Mouse (Mus musculus) midbrain, embryonic 15.5 days (tissue): ENCODE results near the gene Col4a4. TPM values are rescaled to one million over a fixed set of nuclear protein-coding genes. Genes with fewer than 3 reads are reported as not detected.
A peak's percentile ranks its signal among the peaks of the same experiment; 100 is the strongest.

Experiments used
- ATAC-seq: fragments of 200-750 bp; cut with Nextera tagmentation; replicated peaks from 2 replicates; pipeline ENCODE4 v1.8.0; 2017; ENCODE audit warnings: moderate TSS enrichment
- H3K27ac ChIP-seq: fragments of 300-500 bp; sonication (generic); 2 replicates; pipeline ENCODE4 v1.5.1; 2015; ENCODE audit warnings: mild to moderate bottlenecking, inconsistent platforms
- H3K27me3 ChIP-seq: fragments of 300-500 bp; sonication (generic); replicated peaks from 2 replicates; pipeline ENCODE4 v1.6.1; 2015; ENCODE audit warnings: inconsistent platforms
- H3K36me3 ChIP-seq: fragments of 300-500 bp; sonication (generic); replicated peaks from 2 replicates; pipeline ENCODE4 v1.6.1; 2015; ENCODE audit warnings: inconsistent platforms
- H3K4me1 ChIP-seq: fragments of 300-500 bp; sonication (generic); 2 replicates; pipeline ENCODE4 v1.6.1; 2015; ENCODE audit warnings: inconsistent platforms
- H3K4me2 ChIP-seq: fragments of 300-500 bp; sonication (generic); 2 replicates; pipeline ENCODE4 v1.6.1; 2015; ENCODE audit warnings: inconsistent platforms, mild to moderate bottlenecking, moderate library complexity
- H3K4me3 ChIP-seq: fragments of 300-500 bp; sonication (generic); 2 replicates; pipeline ENCODE4 v1.5.1; 2015; ENCODE audit warnings: mild to moderate bottlenecking, inconsistent platforms
- H3K9ac ChIP-seq: fragments of 300-500 bp; sonication (generic); 2 replicates; pipeline ENCODE4 v1.6.1; 2015; ENCODE audit warnings: mild to moderate bottlenecking, inconsistent platforms
- H3K9me3 ChIP-seq: fragments of 300-500 bp; sonication (generic); 2 replicates; pipeline ENCODE4 v1.6.1; 2016; ENCODE audit warnings: inconsistent platforms
- WGBS: fragments of 180-500 bp; shearing (Covaris S2); methylation state at CpG from one replicate; pipeline ENCODE4 v1.1.7; 2015; ENCODE audit warnings: mixed read lengths; 5-methylcytosine and 5-hydroxymethylcytosine counted together
- polyA plus RNA-seq: library from polyadenylated mRNA; unstranded; fragments of >200 nt; fragmentation: Nextera tagmentation; extraction: Ambion mirVana; gene quantifications from 2 replicates; pipeline ENCODE4 v1.2.1, GENCODE M21; 2015

The Col4a4 gene
- 0.09 and 0.13 TPM in 2 replicates for polyA plus RNA-seq

GRCm38 (mm10) chr1:82586713-82587399 is at the start of gene Col4a4, which contains the start of gene Col4a3:
TSS of gene Col4a4 (minus strand) at chr1:82586849.
TSS of gene Col4a3 (plus strand) at chr1:82586921.
- WGBS, result 4% methylated on average over 34 of the region's 34 CpGs

GRCm38 (mm10) chr1:82636321-82636720 is 49.7 kb upstream of the Col4a4 start:
- Histone ChIP-seq H3K9me3 (no peaks in the 10 kb centered on the region), H3K4me3 (no peak overlapping the region), H3K4me2 (no peak overlapping the region), H3K4me1 (peaks cover 1% of the 10 kb centered on the region; the same call in 1 of the 2 replicates), H3K27ac (no peak overlapping the region), H3K36me3 (no peaks in the 10 kb centered on the region), H3K9ac (no peak overlapping the region), H3K27me3 (no peaks in the 10 kb centered on the region)
- no peak for ATAC-seq
- WGBS, result 86% methylated on average over 4 of the region's 4 CpGs

More at GRCm38 (mm10) chr1:82586713-82587399, at the start of gene Col4a4, which contains the start of gene Col4a3:
- Histone ChIP-seq H3K4me1 (peaks cover 10% of the 10 kb centered on the region; the same call in 1 of the 2 replicates), H3K9ac (no peak within 1 kb of the TSS), H3K36me3 (no peaks in the 10 kb centered on the region), H3K4me3 (peak within 1 kb of the TSS; percentile 28), H3K27me3 (peaks cover 10% of the 10 kb centered on the region), H3K9me3 (no peaks in the 10 kb centered on the region), H3K4me2 (peak within 1 kb of the TSS; percentile 57), H3K27ac (no peak within 1 kb of the TSS)
- ATAC-seq, result peak; percentile 42

GRCm38 (mm10) chr1:82635254-82635620 is 48.6 kb upstream of the Col4a4 start:
- H3K27me3 ChIP-seq, result no peaks in the 10 kb centered on the region
- H3K4me1 ChIP-seq, result no peaks in the 10 kb centered on the region
- H3K4me3 ChIP-seq, result no peak overlapping the region
- no peaks in the 10 kb centered on the region for H3K9me3 ChIP-seq
- no peak for ATAC-seq
- 92% methylated on average over 9 of the region's 9 CpGs for WGBS
- H3K4me2 ChIP-seq, result no peak overlapping the region
- H3K9ac ChIP-seq, result no peak overlapping the region
- no peaks in the 10 kb centered on the region for H3K36me3 ChIP-seq
- no peak overlapping the region for H3K27ac ChIP-seq

DNA sequence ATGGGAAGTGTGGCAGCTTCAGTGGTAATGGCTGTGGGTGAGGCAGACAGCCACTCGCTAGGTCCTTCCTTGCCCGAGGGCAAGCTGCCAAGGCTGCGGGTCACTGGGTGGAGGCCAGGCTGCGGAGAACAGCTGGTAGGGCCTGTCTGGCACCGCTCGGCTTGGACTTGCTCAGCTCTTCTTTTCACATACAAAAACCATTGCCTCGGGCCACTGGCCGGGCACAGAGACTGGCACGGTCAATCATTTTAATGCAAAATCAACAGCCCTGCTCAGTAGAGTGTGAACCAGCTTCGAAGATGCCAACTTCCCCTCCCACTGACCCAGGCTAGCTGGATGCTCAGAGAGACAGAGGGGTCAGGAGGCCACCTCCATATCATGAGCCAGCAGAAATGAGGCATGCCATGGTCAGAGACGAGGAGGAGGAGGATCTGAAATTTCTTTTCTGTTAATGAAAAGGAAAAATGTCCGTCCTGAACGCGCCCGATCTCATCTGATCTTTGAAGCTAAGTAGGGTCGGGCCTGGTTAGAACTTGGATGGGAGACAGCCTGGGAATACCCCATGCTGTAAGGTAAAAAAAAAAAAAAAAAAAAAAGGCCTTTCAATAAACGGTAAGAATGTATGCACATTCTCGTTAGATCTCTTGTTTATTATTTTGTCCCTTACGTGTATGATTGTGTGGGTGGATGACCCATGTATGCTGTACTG is 48.0 kb upstream of the Col4a4 start:
- Histone ChIP-seq H3K27ac (no peak overlapping the region), H3K4me3 (no peak overlapping the region), H3K4me2 (no peak overlapping the region), H3K27me3 (no peaks in the 10 kb centered on the region), H3K9me3 (no peaks in the 10 kb centered on the region), H3K4me1 (no peaks in the 10 kb centered on the region), H3K9ac (no peak overlapping the region), H3K36me3 (no peaks in the 10 kb centered on the region)
- peak; percentile 86 for ATAC-seq
- 76% methylated on average over 19 of the region's 19 CpGs for WGBS

DNA sequence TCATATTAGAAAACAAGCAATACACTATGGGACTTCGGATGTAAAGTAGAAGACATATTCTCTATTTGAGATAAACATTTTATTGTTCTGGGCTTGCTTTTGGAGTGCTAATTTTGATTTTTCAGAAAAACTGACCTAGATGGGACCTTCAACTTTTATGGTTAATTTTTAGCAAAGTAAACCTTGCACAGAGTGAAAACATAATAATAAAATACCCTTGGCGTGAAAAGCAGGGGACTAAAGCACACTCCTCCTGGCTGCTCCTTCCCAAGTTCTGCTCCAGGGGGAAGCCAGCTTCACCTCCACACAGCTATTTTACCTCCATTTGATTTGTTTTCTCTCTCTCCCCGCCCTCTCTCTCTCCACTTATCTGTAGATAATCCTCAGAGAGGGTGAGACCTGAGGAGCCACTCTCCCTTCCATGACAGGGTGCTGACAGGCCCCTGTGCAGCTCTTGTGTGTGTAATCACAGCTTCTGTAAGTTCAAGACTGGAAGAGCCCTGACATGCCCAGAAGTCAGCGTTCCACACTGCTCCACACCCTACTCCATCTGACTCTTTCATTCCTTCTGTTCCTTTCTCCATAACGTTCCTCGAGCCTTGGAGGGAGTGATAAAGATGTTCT is 44.6 kb upstream of the Col4a4 start:
- Histone ChIP-seq H3K36me3 (no peaks in the 10 kb centered on the region), H3K27ac (no peak overlapping the region), H3K27me3 (no peaks in the 10 kb centered on the region), H3K9me3 (no peaks in the 10 kb centered on the region), H3K9ac (no peak overlapping the region), H3K4me3 (no peak overlapping the region), H3K4me1 (no peaks in the 10 kb centered on the region), H3K4me2 (no peak overlapping the region)
- ATAC-seq, result no peak
- WGBS, result 83% methylated on average over 6 of the region's 6 CpGs

GRCm38 (mm10) chr1:82629495-82629894 is 42.8 kb upstream of the Col4a4 start:
- Histone ChIP-seq H3K4me2 (no peak overlapping the region), H3K9me3 (no peaks in the 10 kb centered on the region), H3K36me3 (no peaks in the 10 kb centered on the region), H3K4me3 (no peak overlapping the region), H3K27me3 (no peaks in the 10 kb centered on the region), H3K27ac (no peak overlapping the region), H3K4me1 (no peaks in the 10 kb centered on the region), H3K9ac (no peak overlapping the region)
- no peak for ATAC-seq
- WGBS, result 88% methylated on average over 5 of the region's 5 CpGs

- ATAC-seq, result no peak
Measured at GRCm38 (mm10) chr1:82627652-82628051, 41.0 kb upstream of the Col4a4 start.

GRCm38 (mm10) chr1:82625474-82625873 is 38.8 kb upstream of the Col4a4 start:
- no peak overlapping the region for H3K9ac ChIP-seq
- WGBS, result 73% methylated on average over 2 of the region's 2 CpGs
- H3K4me1 ChIP-seq, result no peaks in the 10 kb centered on the region
- no peak for ATAC-seq
- no peak overlapping the region for H3K4me3 ChIP-seq
- H3K9me3 ChIP-seq, result no peaks in the 10 kb centered on the region
- H3K27me3 ChIP-seq, result no peaks in the 10 kb centered on the region
- H3K36me3 ChIP-seq, result no peaks in the 10 kb centered on the region
- no peak overlapping the region for H3K27ac ChIP-seq
- no peak overlapping the region for H3K4me2 ChIP-seq

More at GRCm38 (mm10) chr1:82627652-82628051, 41.0 kb upstream of the Col4a4 start:
- H3K27me3 ChIP-seq, result no peaks in the 10 kb centered on the region
- no peaks in the 10 kb centered on the region for H3K36me3 ChIP-seq
- H3K9me3 ChIP-seq, result no peaks in the 10 kb centered on the region
- WGBS, result 89% methylated on average over 4 of the region's 4 CpGs
- no peak overlapping the region for H3K4me3 ChIP-seq
- H3K27ac ChIP-seq, result no peak overlapping the region
- no peaks in the 10 kb centered on the region for H3K4me1 ChIP-seq
- no peak overlapping the region for H3K9ac ChIP-seq
- H3K4me2 ChIP-seq, result no peak overlapping the region

- no peaks in the 10 kb centered on the region for H3K9me3 ChIP-seq
- WGBS, result 80% methylated on average over 6 of the region's 6 CpGs
- no peaks in the 10 kb centered on the region for H3K36me3 ChIP-seq
- no peak overlapping the region for H3K4me3 ChIP-seq
- no peaks in the 10 kb centered on the region for H3K27me3 ChIP-seq
- no peak overlapping the region for H3K27ac ChIP-seq
- no peaks in the 10 kb centered on the region for H3K4me1 ChIP-seq
- no peak for ATAC-seq
- H3K9ac ChIP-seq, result no peak overlapping the region
- no peak overlapping the region for H3K4me2 ChIP-seq
Measured at GRCm38 (mm10) chr1:82624934-82625333, 38.3 kb upstream of the Col4a4 start.

DNA sequence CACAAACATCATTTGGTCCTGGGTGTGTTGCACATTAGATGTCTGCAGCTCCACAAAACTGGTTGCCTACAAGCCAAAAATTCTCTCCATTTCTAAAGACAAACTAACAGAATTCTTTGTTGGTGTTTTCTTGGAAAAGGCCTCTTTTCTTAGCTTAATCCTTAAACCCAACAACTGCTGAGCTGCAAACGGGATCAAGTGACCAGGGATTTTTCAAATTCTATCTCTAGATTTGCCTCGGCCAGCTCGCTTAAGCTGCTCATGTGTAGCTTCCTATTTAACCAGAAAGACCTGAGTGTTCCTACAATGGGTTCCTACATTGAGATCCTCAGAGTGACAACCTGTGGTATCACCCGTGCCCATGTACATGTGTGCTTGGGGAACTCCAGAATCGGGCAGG is 33.3 kb upstream of the Col4a4 start:
- Histone ChIP-seq H3K27ac (no peak overlapping the region), H3K4me2 (no peak overlapping the region), H3K9me3 (no peaks in the 10 kb centered on the region), H3K9ac (no peak overlapping the region), H3K36me3 (no peaks in the 10 kb centered on the region), H3K4me1 (no peaks in the 10 kb centered on the region), H3K4me3 (no peak overlapping the region), H3K27me3 (no peaks in the 10 kb centered on the region)
- no peak for ATAC-seq
- WGBS, result 73% methylated on average over 5 of the region's 5 CpGs

DNA sequence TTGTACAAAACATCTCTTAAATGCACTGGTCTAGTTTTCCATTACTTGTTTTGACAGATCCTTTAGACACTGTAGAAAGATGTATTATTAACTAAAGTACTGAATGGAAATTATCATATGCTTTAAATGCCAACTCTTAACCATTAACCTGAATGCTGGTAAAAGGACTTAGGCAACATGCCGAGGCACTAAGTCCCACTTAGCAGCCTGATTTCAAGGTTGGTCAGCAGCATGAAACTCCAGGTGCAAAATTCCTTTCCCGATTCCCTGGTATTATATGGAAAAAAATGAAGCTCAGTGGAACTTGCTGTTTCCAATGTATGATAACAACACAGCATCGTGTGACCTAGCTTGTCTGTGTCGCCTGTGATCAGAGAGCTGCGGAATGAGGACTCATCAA is 31.9 kb upstream of the Col4a4 start:
- Histone ChIP-seq H3K4me1 (no peaks in the 10 kb centered on the region), H3K27ac (no peak overlapping the region), H3K4me3 (no peak overlapping the region), H3K9ac (no peak overlapping the region), H3K36me3 (no peaks in the 10 kb centered on the region), H3K9me3 (no peaks in the 10 kb centered on the region), H3K4me2 (no peak overlapping the region), H3K27me3 (no peaks in the 10 kb centered on the region)
- 84% methylated on average over 5 of the region's 5 CpGs for WGBS
- no peak for ATAC-seq

DNA sequence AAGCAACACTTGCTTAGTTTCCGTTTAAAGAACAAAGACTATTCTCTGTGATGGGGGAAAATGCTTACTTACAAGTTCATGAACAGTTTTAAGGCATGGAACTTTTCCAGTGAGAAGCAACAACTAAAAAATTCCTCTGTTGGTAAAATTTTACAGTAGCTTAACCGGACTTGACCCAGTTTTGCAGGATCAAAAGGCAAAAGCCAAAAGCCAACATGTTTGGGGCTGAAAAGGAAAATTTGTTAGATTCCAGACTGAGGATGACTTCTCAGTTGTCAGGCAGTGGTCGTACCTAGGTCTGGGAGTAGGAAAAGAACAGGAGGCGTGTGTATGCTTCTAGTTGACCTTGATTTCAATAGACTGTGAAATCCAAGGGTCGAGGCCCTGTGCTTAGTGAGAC is 31.4 kb upstream of the Col4a4 start:
- no peak overlapping the region for H3K4me2 ChIP-seq
- H3K36me3 ChIP-seq, result no peaks in the 10 kb centered on the region
- WGBS, result 78% methylated on average over 5 of the region's 5 CpGs
- no peaks in the 10 kb centered on the region for H3K4me1 ChIP-seq
- H3K27me3 ChIP-seq, result no peaks in the 10 kb centered on the region
- no peak overlapping the region for H3K27ac ChIP-seq
- no peaks in the 10 kb centered on the region for H3K9me3 ChIP-seq
- H3K9ac ChIP-seq, result no peak overlapping the region
- H3K4me3 ChIP-seq, result no peak overlapping the region
- ATAC-seq, result no peak
